Mouse (Mus musculus) heart, embryonic 12.5 days (tissue): ENCODE measurements around the gene Retnla. TPM values are rescaled to one million over a fixed set of nuclear protein-coding genes. Genes with fewer than 3 reads are reported as not detected.
"Not testable (repeated sequence)": the region's sequence is repeated elsewhere in the genome, so short reads cannot be mapped to it uniquely, and the experiment has no call there.

Experiments used
- ATAC-seq: fragments of 200-750 bp; cut with Nextera tagmentation; 2 replicates; pipeline ENCODE4 v1.8.0; 2017; ENCODE audit warnings: moderate TSS enrichment, moderate library complexity; ENCODE audit not compliant: insufficient number of reproducible peaks, low FRiP score
- H3K27ac ChIP-seq: fragments of 300-500 bp; sonication (generic); 2 replicates; pipeline ENCODE4 v1.5.1; 2016; ENCODE audit warnings: mild to moderate bottlenecking, moderate library complexity; ENCODE audit not compliant: poor library complexity, severe bottlenecking
- H3K27me3 ChIP-seq: fragments of 300-500 bp; sonication (generic); replicated peaks from 2 replicates; pipeline ENCODE4 v1.6.1; 2016; ENCODE audit warnings: mild to moderate bottlenecking, moderate library complexity
- H3K36me3 ChIP-seq: fragments of 300-500 bp; sonication (generic); 2 replicates; pipeline ENCODE4 v1.6.1; 2016; ENCODE audit warnings: mild to moderate bottlenecking, moderate library complexity
- H3K4me1 ChIP-seq: fragments of 300-500 bp; sonication (generic); replicated peaks from 2 replicates; pipeline ENCODE4 v1.6.1; 2016; ENCODE audit warnings: mild to moderate bottlenecking
- H3K4me2 ChIP-seq: fragments of 300-500 bp; sonication (generic); 2 replicates; pipeline ENCODE4 v1.6.1; 2016; ENCODE audit warnings: mild to moderate bottlenecking, moderate library complexity
- H3K4me3 ChIP-seq: fragments of 300-500 bp; sonication (generic); 2 replicates; pipeline ENCODE4 v1.5.1; 2016; ENCODE audit warnings: mild to moderate bottlenecking
- H3K9ac ChIP-seq: fragments of 300-500 bp; sonication (generic); 2 replicates; pipeline ENCODE4 v1.6.1; 2016; ENCODE audit warnings: mild to moderate bottlenecking, moderate library complexity
- H3K9me3 ChIP-seq: fragments of 300-500 bp; sonication (generic); replicated peaks from 2 replicates; pipeline ENCODE4 v1.6.1; 2016; ENCODE audit warnings: mild to moderate bottlenecking, moderate library complexity
- WGBS: fragments of 180-500 bp; shearing (Covaris S2); methylation state at CpG from one replicate; pipeline ENCODE4 v1.1.7; 2016; 5-methylcytosine and 5-hydroxymethylcytosine counted together
- polyA plus RNA-seq: library from polyadenylated mRNA; unstranded; fragments of >200 nt; fragmentation: Nextera tagmentation; extraction: Ambion mirVana; gene quantifications from 2 replicates; pipeline ENCODE4 v1.2.1, GENCODE M21; 2016

Retnla gene
- polyA plus RNA-seq, 1 experiment from 2014 or later = not detected

GRCm38 (mm10) chr16:48829060-48829459 is 13.3 kb upstream of the Retnla start:
- no peaks in the 10 kb centered on the region for H3K4me1 ChIP-seq
- no peak overlapping the region for H3K4me2 ChIP-seq
- ATAC-seq = no peak
- no peaks in the 10 kb centered on the region for H3K27me3 ChIP-seq
- no peak overlapping the region for H3K27ac ChIP-seq
- no peaks in the 10 kb centered on the region for H3K9me3 ChIP-seq
- H3K4me3 ChIP-seq = no peak overlapping the region
- WGBS = 60% methylated on average over 4 of the region's 4 CpGs
- H3K9ac ChIP-seq = no peak overlapping the region
- H3K36me3 ChIP-seq = no peaks in the 10 kb centered on the region

DNA sequence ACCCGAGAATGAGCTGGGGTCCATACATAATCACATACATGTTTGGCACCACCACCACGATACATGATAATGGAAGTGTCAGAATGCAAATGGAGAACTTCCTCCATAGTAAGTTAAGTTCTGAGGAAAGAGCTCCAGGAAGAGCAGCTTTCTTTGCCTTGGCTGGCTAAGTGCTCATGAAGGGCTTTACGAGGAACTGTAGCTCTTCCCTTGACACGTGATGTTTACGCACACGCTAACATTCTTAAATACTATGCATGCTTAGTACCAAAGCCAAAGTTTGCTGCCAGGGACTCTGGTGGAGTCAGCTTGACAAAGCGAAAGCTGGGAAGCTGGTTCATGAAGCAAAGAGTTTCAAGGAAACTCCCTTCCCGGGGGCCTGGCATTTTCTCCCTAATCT is 10.3 kb upstream of the Retnla start:
- no peak for ATAC-seq
- no peak overlapping the region for H3K9ac ChIP-seq
- 59% methylated on average over 8 of the region's 8 CpGs for WGBS

GRCm38 (mm10) chr16:48833626-48834025 is 8.7 kb upstream of the Retnla start:
- not testable (repeated sequence) for H3K27ac ChIP-seq, H3K4me1 ChIP-seq, H3K27me3 ChIP-seq, H3K9ac ChIP-seq, H3K4me2 ChIP-seq, H3K9me3 ChIP-seq, ATAC-seq, H3K36me3 ChIP-seq, H3K4me3 ChIP-seq
- WGBS = 48% methylated on average over 1 of the region's 1 CpGs

More for the DNA sequence above, 10.3 kb upstream of the Retnla start:
- Histone ChIP-seq H3K27ac (no peak overlapping the region), H3K9me3 (no peaks in the 10 kb centered on the region), H3K36me3 (no peaks in the 10 kb centered on the region), H3K27me3 (no peaks in the 10 kb centered on the region), H3K4me1 (no peaks in the 10 kb centered on the region), H3K4me3 (no peak overlapping the region), H3K4me2 (no peak overlapping the region)

DNA sequence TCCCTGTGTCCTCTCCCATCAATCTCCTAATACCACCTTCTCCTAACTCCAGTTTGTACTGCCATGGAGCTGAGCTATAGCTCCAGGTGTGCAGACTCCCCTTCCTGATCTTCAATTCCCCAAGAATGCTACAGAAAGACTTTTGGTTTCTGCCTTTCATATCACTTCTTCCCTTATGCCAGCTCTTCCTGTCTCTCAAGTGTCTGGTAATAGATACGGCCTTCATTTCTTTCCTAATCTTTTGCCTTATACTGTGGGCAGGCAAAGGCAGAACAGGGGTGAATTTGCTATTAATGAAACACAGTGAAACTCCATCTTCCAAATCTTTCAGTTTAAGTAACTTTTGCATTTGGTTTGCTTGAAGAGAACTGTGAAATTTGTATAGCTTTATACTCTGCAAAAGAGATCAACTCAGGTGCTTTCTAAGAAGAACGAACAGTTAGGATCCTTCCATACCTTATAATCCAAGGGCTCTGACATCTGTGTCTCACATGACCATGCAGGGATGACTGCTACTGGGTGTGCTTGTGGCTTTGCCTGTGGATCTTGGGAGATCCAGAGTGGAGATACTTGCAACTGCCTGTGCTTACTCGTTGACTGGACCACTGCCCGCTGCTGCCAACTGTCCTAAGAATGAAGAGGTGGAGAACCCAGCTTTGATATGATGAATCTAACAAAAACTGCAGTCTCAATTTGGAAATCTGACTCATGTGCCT is 1.5 kb downstream of the Retnla start:
- H3K4me2 ChIP-seq = no peak overlapping the region
- WGBS = 79% methylated on average over 4 of the region's 4 CpGs
- H3K9me3 ChIP-seq = no peaks in the 10 kb centered on the region
- H3K9ac ChIP-seq = no peak overlapping the region
- no peaks in the 10 kb centered on the region for H3K4me1 ChIP-seq
- no peak overlapping the region for H3K27ac ChIP-seq
- no peaks in the 10 kb centered on the region for H3K27me3 ChIP-seq
- ATAC-seq = no peak
- no peak overlapping the region for H3K4me3 ChIP-seq
- H3K36me3 ChIP-seq = no peaks in the 10 kb centered on the region

DNA sequence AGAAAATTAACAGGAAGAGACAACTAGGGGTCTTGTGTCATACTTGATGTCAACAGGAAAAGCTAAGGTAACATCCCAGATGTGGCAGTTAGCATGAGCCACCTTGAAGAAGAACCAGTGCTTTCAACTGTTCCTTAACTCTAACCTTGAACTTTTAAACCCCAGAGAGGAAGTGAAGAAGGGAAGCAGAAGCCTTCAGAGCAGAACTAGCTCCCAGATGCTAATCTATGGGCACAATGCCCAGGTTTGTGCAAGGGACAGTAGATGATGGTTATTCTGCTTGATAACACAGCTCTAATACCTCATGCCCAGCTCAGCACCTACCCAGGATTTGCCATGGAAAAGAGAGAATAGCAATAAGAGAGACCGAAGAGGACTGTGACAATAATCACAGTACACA is 22.7 kb downstream of the Retnla start:
- ATAC-seq, H3K9me3 ChIP-seq, H3K36me3 ChIP-seq, H3K27ac ChIP-seq, H3K9ac ChIP-seq, H3K4me1 ChIP-seq, H3K27me3 ChIP-seq, H3K4me2 ChIP-seq, H3K4me3 ChIP-seq: not testable (repeated sequence)
- 81% methylated on average over 1 of the region's 1 CpGs for WGBS

GRCm38 (mm10) chr16:48867690-48868089 is 25.3 kb downstream of the Retnla start:
- H3K9ac ChIP-seq = no peak overlapping the region

GRCm38 (mm10) chr16:48868663-48869062 is 26.3 kb downstream of the Retnla start:
- no peak for ATAC-seq
- no peak overlapping the region for H3K27ac ChIP-seq
- H3K4me3 ChIP-seq = no peak overlapping the region
- H3K27me3 ChIP-seq = no peaks in the 10 kb centered on the region
- no peak overlapping the region for H3K4me2 ChIP-seq
- H3K9me3 ChIP-seq = no peaks in the 10 kb centered on the region
- H3K4me1 ChIP-seq = no peaks in the 10 kb centered on the region
- 75% methylated on average over 1 of the region's 1 CpGs for WGBS
- H3K36me3 ChIP-seq = no peaks in the 10 kb centered on the region
- H3K9ac ChIP-seq = no peak overlapping the region

More at GRCm38 (mm10) chr16:48867690-48868089, 25.3 kb downstream of the Retnla start:
- 66% methylated on average over 2 of the region's 2 CpGs for WGBS
- no peak overlapping the region for H3K4me3 ChIP-seq
- no peaks in the 10 kb centered on the region for H3K4me1 ChIP-seq
- no peaks in the 10 kb centered on the region for H3K36me3 ChIP-seq
- no peaks in the 10 kb centered on the region for H3K27me3 ChIP-seq
- no peak overlapping the region for H3K27ac ChIP-seq
- no peaks in the 10 kb centered on the region for H3K9me3 ChIP-seq
- H3K4me2 ChIP-seq = no peak overlapping the region
- no peak for ATAC-seq

DNA sequence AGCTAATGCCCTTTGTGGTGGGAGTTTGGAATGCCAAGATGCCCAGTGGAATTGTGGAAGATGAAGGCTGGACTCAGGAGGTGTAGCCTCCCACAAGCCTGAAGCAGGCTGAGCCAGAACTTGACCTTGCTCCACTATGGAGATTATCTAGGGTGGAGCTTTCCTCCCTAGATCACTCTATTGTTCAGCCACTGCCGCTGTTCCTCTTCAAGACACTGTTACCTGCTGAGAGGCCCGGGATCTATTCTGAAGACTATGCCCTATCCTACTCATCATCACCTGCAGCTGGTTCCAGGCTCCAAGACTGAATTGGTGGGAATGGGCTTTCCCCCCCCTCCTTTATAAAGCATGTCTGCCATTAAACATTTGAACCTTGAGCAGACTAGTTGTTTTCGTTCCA is 27.3 kb downstream of the Retnla start:
- 82% methylated on average over 3 of the region's 3 CpGs for WGBS
- no peak overlapping the region for H3K4me3 ChIP-seq
- no peaks in the 10 kb centered on the region for H3K4me1 ChIP-seq
- H3K36me3 ChIP-seq = no peaks in the 10 kb centered on the region
- H3K9ac ChIP-seq = no peak overlapping the region
- no peaks in the 10 kb centered on the region for H3K27me3 ChIP-seq
- H3K4me2 ChIP-seq = no peak overlapping the region
- no peak for ATAC-seq
- H3K27ac ChIP-seq = no peak overlapping the region
- no peaks in the 10 kb centered on the region for H3K9me3 ChIP-seq

DNA sequence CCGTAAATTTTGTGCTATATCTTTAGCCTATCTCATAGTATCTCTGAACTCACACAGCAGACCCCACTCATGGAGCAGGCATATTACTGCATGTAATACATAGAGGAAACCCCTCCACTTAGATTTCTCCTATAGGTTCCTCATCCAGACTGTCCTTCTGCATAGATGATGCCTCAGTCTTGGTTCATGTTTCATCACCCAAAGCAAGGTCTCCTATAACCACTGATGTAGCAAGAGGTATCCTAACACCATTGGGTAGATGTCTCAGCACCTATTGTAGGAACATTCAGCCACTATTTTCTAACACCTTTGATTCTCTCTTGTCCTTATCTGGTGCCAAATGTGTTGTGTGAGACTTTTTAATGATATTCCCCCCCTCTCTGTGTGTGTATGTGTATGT is 29.4 kb downstream of the Retnla start:
- no peak overlapping the region for H3K9ac ChIP-seq
- no peaks in the 10 kb centered on the region for H3K36me3 ChIP-seq
- no peaks in the 10 kb centered on the region for H3K4me1 ChIP-seq
- no peaks in the 10 kb centered on the region for H3K27me3 ChIP-seq
- 88% methylated on average over 1 of the region's 1 CpGs for WGBS
- no peak overlapping the region for H3K27ac ChIP-seq
- ATAC-seq = no peak
- no peaks in the 10 kb centered on the region for H3K9me3 ChIP-seq
- H3K4me2 ChIP-seq = no peak overlapping the region
- H3K4me3 ChIP-seq = no peak overlapping the region

- Histone ChIP-seq H3K4me2 (no peak within 1 kb of the TSS), H3K9ac (no peak within 1 kb of the TSS), H3K27me3 (no peaks in the 10 kb centered on the region), H3K4me3 (no peak within 1 kb of the TSS), H3K36me3 (no peaks in the 10 kb centered on the region), H3K27ac (no peak within 1 kb of the TSS), H3K9me3 (no peaks in the 10 kb centered on the region), H3K4me1 (no peaks in the 10 kb centered on the region)
- no peak for ATAC-seq
- 75% methylated on average over 4 of the region's 4 CpGs for WGBS
These were observed 30.0 kb downstream of the Retnla start, which contains the start of gene Retnlg for GRCm38 (mm10) chr16:48872321-48872720. Gene Retnlg (plus strand): TSS chr16:48872621.

DNA sequence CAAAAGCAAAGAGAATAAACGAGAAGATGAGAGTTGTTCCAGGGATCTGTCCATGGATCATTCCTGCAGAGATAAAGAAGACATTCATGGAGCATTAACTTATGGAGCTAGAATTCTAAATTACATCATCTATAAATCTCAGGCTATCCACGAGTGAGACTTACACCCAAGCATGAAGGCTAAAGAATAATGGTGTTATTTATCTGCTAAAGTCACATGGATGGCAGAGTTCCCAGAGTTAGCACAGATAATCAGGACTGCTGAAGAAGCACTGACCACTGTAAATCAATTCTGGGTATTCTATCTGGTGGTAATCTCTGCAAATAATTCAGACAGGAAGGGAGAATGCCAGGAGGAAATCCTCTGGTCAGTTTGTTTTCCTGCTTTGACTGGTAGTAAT is 48.4 kb downstream of the Retnla start:
- ATAC-seq = no peak
- no peaks in the 10 kb centered on the region for H3K9me3 ChIP-seq
- no peaks in the 10 kb centered on the region for H3K27me3 ChIP-seq
- H3K4me1 ChIP-seq = no peaks in the 10 kb centered on the region
- no peak overlapping the region for H3K27ac ChIP-seq
- H3K36me3 ChIP-seq = no peaks in the 10 kb centered on the region
- no peak overlapping the region for H3K9ac ChIP-seq
- H3K4me3 ChIP-seq = no peak overlapping the region
- 41% methylated on average over 2 of the region's 2 CpGs for WGBS
- no peak overlapping the region for H3K4me2 ChIP-seq
